Mouse (Mus musculus): ENCODE data around the gene Gm28891. TPM values are rescaled to one million over a fixed set of nuclear protein-coding genes. Genes with fewer than 3 reads are reported as not detected.
"Not testable (repeated sequence)": the region's sequence is repeated elsewhere in the genome, so short reads cannot be mapped to it uniquely, and the experiment has no call there.

Gm28891 gene
- not detected in 2 replicates for polyA plus RNA-seq (2014; fragmentation: Nextera tagmentation; extraction: Ambion mirVana)

- DNase-seq (ENCODE audit: low spot score); H3K9me3 ChIP-seq (ENCODE audit: control insufficient read depth, low read length); H3K36me3 ChIP-seq (ENCODE audit: control insufficient read depth, insufficient read depth, low read length); H3K27me3 ChIP-seq (ENCODE audit: control insufficient read depth, insufficient read depth, low read length); H3K4me1 ChIP-seq (ENCODE audit: control insufficient read depth, insufficient read depth, low read length); ATAC-seq (ENCODE audit: insufficient number of reproducible peaks, low FRiP score, low TSS enrichment, low read depth); H3K9ac ChIP-seq (ENCODE audit: low read length); H3K27ac ChIP-seq (replicated peaks; ENCODE audit: low read depth, low read length); H3K4me3 ChIP-seq (ENCODE audit: low read depth, low read length); H3K4me2 ChIP-seq (ENCODE audit: low read depth, severe bottlenecking): not testable (repeated sequence)
- no CpG with 5 or more reads among the region's 8 CpGs for WGBS
Observed at GRCm38 (mm10) chrY:60240902-60241301, at the start of gene Gm28891. Gene Gm28891 (plus strand): TSS chrY:60241202.

All from limb, embryonic 11.5 days (tissue).